Mouse (Mus musculus) liver, embryonic 16.5 days (tissue): Measurements from ENCODE around the gene Map1b. TPM values are rescaled to one million over a fixed set of nuclear protein-coding genes. Genes with fewer than 3 reads are reported as not detected.

ENCODE experiments used
- ATAC-seq: fragments of 200-750 bp; cut with Nextera tagmentation; 2 replicates; pipeline ENCODE4 v1.8.0; 2017; ENCODE audit warnings: low read depth, mild to moderate bottlenecking, moderate number of reproducible peaks, moderate library complexity
- H3K27ac ChIP-seq: fragments of 300-500 bp; sonication (generic); 2 replicates; pipeline ENCODE4 v1.5.1; 2014; ENCODE audit warnings: mild to moderate bottlenecking, low read length
- H3K27me3 ChIP-seq: fragments of 300-500 bp; sonication (generic); 2 replicates; pipeline ENCODE4 v1.6.1; 2014; ENCODE audit warnings: low read depth, low read length, mixed read lengths; ENCODE audit not compliant: control insufficient read depth, insufficient read depth
- H3K36me3 ChIP-seq: fragments of 300-500 bp; sonication (generic); 2 replicates; pipeline ENCODE4 v1.6.1; 2014; ENCODE audit warnings: mild to moderate bottlenecking; ENCODE audit not compliant: control insufficient read depth, insufficient read depth
- H3K4me1 ChIP-seq: fragments of 300-500 bp; sonication (generic); 2 replicates; pipeline ENCODE4 v1.6.1; 2014; ENCODE audit warnings: low read depth, low read length, mixed read lengths; ENCODE audit not compliant: control insufficient read depth
- H3K4me2 ChIP-seq: fragments of 300-500 bp; sonication (generic); 2 replicates; pipeline ENCODE4 v1.6.1; 2014; ENCODE audit warnings: low read depth, low read length, mixed read lengths
- H3K4me3 ChIP-seq: fragments of 300-500 bp; sonication (generic); 2 replicates; pipeline ENCODE4 v1.5.1; 2014; ENCODE audit warnings: low read depth, mild to moderate bottlenecking, low read length
- H3K9ac ChIP-seq: fragments of 300-500 bp; sonication (generic); 2 replicates; pipeline ENCODE4 v1.6.1; 2014; ENCODE audit warnings: low read depth, low read length
- H3K9me3 ChIP-seq: fragments of 300-500 bp; sonication (generic); replicated peaks from 2 replicates; pipeline ENCODE4 v1.6.1; 2016; ENCODE audit warnings: low read length; ENCODE audit not compliant: control insufficient read depth
- WGBS: fragments of 180-500 bp; shearing (Covaris S2); extraction: QIAGEN DNeasy Blood & Tissue Kit; methylation state at CpG from one replicate; pipeline ENCODE4 v1.1.7; 2014; ENCODE audit not compliant: insufficient replicate concordance; 5-methylcytosine and 5-hydroxymethylcytosine counted together
- polyA plus RNA-seq: library from polyadenylated mRNA; unstranded; fragments of >200 nt; fragmentation: Nextera tagmentation; extraction: Ambion mirVana; gene quantifications from 2 replicates; pipeline ENCODE4 v1.2.1, GENCODE M21; 2015

Gene Map1b
- polyA plus RNA-seq, 1 experiment from 2014 or later, result 2.9 TPM

DNA sequence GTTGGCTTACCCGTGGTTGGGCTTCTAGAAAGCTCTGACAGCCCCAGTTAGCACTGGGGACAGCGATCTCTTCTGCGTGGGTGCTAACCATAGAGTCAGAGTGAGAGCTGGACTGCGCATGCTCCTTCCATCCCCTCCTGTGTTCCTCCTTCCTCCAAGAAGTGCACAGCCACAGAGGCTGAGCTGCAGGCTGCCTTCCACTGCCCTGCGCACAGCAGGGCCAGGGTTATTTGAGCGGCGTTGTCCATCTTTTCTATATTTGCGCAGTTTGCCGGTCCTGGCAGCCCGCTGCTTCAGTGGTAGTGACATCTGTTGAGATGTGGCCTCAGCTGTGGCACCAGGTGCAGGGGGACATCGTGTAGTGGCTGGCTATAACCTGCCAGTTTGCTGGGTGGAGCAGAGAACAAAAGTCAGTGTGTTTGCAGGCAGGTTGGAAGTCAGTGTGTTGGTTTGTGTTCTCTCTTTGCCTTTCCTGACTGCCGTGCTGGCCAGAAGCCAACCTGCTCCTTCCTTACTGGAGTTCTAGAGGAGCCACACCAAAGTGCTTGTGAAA, 118.1 kb downstream of the Map1b start:
- no peak for ATAC-seq
- WGBS, result 80% methylated on average over 12 of the region's 12 CpGs
- no peaks in the 10 kb centered on the region for H3K27me3 ChIP-seq
- no peak overlapping the region for H3K9ac ChIP-seq
- H3K4me3 ChIP-seq, result no peak overlapping the region
- no peaks in the 10 kb centered on the region for H3K4me1 ChIP-seq
- H3K36me3 ChIP-seq, result no peaks in the 10 kb centered on the region
- H3K9me3 ChIP-seq, result no peaks in the 10 kb centered on the region
- no peak overlapping the region for H3K4me2 ChIP-seq
- H3K27ac ChIP-seq, result no peak overlapping the region

DNA sequence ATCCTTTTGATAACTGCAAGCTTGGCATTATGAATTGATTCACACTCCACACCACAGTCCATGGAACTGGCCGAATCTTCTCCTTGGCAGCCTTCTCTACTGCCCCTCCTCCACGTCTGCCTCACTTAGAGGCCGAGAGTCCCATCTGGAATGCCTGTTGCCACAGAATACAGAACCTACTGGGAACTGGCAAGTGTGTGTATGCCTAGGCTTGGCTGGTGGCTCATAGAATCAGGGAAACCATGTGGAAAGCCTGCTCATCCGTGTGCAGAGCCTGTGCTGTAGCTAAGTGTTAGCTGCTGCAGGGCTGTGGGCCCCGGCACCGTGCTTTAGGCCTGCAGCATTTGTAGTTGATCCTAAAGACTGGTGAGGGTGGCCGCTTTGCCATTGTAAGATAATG, 119.1 kb downstream of the Map1b start:
- ATAC-seq, result no peak
- H3K9me3 ChIP-seq, result no peaks in the 10 kb centered on the region
- WGBS, result 66% methylated on average over 7 of the region's 7 CpGs
- no peaks in the 10 kb centered on the region for H3K4me1 ChIP-seq
- H3K4me3 ChIP-seq, result no peak overlapping the region
- no peak overlapping the region for H3K9ac ChIP-seq
- no peaks in the 10 kb centered on the region for H3K27me3 ChIP-seq
- no peaks in the 10 kb centered on the region for H3K36me3 ChIP-seq
- H3K27ac ChIP-seq, result no peak overlapping the region
- H3K4me2 ChIP-seq, result no peak overlapping the region

DNA sequence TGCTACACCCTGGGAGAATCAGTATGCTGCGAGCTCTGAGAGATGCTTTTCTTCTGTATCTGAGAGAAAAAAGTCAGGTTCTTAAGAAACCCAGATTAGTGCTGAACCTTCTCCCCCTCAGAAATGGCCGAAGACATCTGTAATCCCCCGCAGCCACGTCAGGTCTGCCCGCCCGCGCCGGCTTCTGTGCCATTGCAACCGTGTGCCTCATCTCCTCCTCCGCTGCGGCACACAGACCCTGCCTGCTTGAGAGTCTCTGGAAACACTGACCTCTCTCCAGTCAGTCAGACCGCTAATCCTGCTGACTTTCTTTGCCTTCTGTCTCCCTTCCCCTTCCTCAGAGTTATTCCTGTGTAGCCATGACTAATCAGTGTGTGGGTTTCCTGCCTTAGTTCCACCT, 120.8 kb downstream of the Map1b start:
- Histone ChIP-seq H3K27ac (no peak overlapping the region), H3K9me3 (no peaks in the 10 kb centered on the region), H3K4me1 (no peaks in the 10 kb centered on the region), H3K9ac (no peak overlapping the region), H3K4me3 (no peak overlapping the region), H3K36me3 (no peaks in the 10 kb centered on the region), H3K4me2 (no peak overlapping the region), H3K27me3 (no peaks in the 10 kb centered on the region)
- no peak for ATAC-seq
- 72% methylated on average over 12 of the region's 12 CpGs for WGBS

DNA sequence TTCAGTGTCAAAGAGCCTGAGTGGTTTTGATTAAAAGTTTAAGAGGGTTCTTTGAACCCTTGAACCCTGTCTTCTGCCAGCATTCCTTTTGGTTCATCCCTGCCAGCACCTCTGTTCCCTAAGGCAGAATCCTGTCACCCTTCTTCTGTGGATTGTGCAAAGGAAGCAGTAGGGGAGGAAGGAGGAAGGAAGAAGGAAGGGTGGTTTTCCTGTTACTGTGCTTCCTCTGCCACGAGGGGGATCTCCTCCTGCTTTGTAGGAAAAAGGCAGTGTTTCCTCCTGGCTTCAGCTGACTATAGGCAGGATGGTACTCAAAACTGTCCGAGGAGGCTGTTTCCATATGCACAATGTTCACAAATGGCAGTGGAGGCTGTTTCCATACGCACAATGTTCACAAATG, 121.6 kb downstream of the Map1b start:
- Histone ChIP-seq H3K4me3 (no peak overlapping the region), H3K27me3 (no peaks in the 10 kb centered on the region), H3K4me1 (no peaks in the 10 kb centered on the region), H3K36me3 (no peaks in the 10 kb centered on the region), H3K4me2 (no peak overlapping the region), H3K9ac (no peak overlapping the region), H3K27ac (no peak overlapping the region), H3K9me3 (no peaks in the 10 kb centered on the region)
- no peak for ATAC-seq
- WGBS, result 55% methylated on average over 3 of the region's 3 CpGs

DNA sequence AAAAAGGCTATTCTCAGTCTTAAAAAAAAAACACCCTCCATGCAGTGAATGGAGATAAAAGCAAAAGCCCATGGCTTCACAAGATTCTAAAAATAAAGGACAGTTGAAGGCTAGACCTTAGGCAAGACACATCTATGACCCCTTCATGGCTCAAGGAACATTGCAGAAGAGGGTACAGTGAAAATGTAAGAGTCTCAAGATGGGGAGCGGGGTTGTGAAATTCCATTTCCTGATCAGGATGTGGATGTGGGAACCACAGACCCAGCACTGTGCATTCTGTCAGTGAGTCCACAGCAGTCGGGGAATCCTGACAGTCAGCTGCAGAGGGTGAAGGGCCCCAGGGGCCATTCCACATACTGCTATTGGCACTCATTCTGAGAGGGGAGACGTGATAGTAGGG, 123.2 kb downstream of the Map1b start:
- 53% methylated on average over 3 of the region's 3 CpGs for WGBS
- no peak for ATAC-seq

DNA sequence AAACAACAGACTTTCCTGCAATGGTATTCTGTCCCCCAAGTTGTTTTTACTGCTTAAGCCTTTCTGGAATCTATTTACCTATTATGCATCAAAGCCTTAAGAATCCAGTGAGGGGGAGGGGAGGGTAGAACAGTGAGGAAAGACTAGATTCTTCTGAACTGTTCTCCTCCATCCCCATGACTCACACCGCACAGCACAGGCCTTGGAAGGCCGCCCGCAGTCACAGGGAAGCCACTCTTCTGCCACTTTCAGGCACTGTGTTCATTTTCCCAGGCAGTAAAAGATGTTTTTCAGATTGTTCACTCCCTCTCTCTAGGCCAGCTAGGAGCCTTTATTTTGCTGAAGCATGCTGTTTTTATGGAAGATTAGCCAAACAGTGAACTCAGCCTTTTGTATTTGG, 124.9 kb downstream of the Map1b start:
- no peak for ATAC-seq
- Histone ChIP-seq H3K9ac (no peak overlapping the region), H3K27me3 (no peaks in the 10 kb centered on the region), H3K27ac (no peak overlapping the region), H3K4me3 (no peak overlapping the region), H3K9me3 (no peaks in the 10 kb centered on the region), H3K4me2 (no peak overlapping the region), H3K36me3 (no peaks in the 10 kb centered on the region), H3K4me1 (no peaks in the 10 kb centered on the region)
- WGBS, result 84% methylated on average over 3 of the region's 3 CpGs

More for the DNA sequence above, 123.2 kb downstream of the Map1b start:
- no peak overlapping the region for H3K4me2 ChIP-seq
- no peak overlapping the region for H3K9ac ChIP-seq
- no peaks in the 10 kb centered on the region for H3K9me3 ChIP-seq
- H3K36me3 ChIP-seq, result no peaks in the 10 kb centered on the region
- H3K4me3 ChIP-seq, result no peak overlapping the region
- no peaks in the 10 kb centered on the region for H3K27me3 ChIP-seq
- no peak overlapping the region for H3K27ac ChIP-seq
- H3K4me1 ChIP-seq, result no peaks in the 10 kb centered on the region

DNA sequence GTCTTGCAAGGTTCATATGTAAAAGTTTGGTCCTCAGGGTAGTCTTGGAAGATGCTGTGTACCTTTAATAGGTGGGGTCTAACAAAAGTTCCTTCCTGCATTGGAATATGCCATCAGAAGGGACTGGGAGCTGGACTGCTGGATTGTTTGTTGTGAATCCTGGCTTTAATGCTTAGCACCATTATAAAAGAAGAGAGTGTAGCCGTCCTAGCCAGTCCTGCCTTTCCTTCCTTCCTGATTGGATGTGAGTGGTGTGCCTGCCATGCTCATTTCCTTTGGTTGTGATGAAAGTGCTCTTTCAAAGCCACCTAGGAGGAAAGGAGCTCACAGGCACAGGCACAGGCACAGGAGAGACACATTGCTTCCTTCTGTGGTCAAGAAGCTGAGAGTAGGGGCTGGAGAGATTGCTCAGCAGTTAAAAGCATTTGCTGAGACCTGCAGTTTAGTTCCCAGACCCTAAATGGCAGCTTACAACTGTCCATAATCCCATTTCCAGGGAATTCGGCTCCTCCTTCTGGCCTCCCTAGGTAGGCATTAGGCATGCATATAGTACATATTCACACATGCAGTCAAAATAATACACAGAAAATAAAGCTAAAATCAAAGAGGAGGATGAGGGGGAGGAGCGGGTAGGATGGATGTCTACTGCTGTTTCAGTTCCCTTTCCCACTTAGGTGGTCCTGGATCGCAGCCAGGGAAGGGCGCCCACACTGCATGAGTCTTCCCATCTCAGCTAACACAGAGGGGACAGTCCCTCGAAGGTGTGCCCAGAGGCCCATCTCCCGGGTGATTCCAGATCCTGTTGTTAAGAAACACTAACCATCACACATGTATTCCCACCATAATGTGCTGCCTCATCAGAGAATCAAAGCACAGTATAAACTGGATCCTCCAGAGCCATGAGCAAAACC, 128.2 kb downstream of the Map1b start:
- Histone ChIP-seq H3K9me3 (no peaks in the 10 kb centered on the region), H3K9ac (no peak overlapping the region), H3K27me3 (no peaks in the 10 kb centered on the region), H3K36me3 (no peaks in the 10 kb centered on the region), H3K4me2 (no peak overlapping the region), H3K27ac (no peak overlapping the region), H3K4me1 (no peaks in the 10 kb centered on the region), H3K4me3 (no peak overlapping the region)
- no peak for ATAC-seq
- WGBS, result 67% methylated on average over 7 of the region's 7 CpGs

DNA sequence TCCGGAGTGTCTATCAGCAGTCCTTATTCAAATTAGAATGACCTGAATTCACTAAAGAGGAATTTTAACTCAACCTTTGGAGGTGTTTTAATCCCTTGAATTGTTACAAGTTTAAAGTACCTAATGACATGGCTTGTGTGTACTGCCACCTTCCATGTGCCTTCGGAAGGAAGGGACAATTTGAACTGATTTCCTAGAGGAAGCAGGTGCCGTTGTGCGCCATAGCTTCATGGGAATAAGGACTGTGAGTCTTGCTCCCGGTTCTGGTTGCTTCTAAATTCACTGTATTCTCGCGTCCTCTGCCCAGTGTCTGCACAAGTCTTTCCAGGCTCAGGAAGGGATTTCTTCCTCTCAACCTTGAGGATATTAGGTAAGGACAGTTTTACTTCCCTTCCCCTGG, 130.0 kb downstream of the Map1b start:
- H3K4me2 ChIP-seq, result no peak overlapping the region
- H3K9me3 ChIP-seq, result no peaks in the 10 kb centered on the region
- H3K9ac ChIP-seq, result no peak overlapping the region
- 80% methylated on average over 7 of the region's 7 CpGs for WGBS
- no peaks in the 10 kb centered on the region for H3K36me3 ChIP-seq
- H3K4me3 ChIP-seq, result no peak overlapping the region
- H3K27me3 ChIP-seq, result no peaks in the 10 kb centered on the region
- no peak overlapping the region for H3K27ac ChIP-seq
- ATAC-seq, result no peak
- H3K4me1 ChIP-seq, result no peaks in the 10 kb centered on the region

DNA sequence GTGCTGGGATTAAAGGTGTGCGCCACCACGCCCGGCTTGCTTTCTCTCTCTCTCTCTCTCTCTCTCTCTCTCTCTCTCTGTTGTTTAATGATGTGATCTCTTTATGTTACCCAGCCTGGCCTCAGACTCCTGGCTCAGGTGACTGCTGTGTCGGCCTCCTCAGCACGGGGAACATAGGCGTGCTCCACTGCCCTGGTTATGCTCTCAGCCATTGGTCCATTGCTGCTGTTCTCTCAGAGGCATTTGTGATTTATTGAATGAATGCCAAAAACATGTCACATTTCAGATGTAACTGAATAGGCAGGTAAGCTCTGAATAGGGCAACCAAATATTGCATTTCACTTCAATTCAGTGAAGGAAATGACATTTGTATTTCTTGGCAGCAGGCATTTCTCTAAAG, 130.4 kb downstream of the Map1b start:
- 88% methylated on average over 4 of the region's 6 CpGs for WGBS
- Histone ChIP-seq H3K9ac (no peak overlapping the region), H3K9me3 (no peaks in the 10 kb centered on the region), H3K36me3 (no peaks in the 10 kb centered on the region), H3K4me3 (no peak overlapping the region), H3K4me2 (no peak overlapping the region), H3K27me3 (no peaks in the 10 kb centered on the region), H3K27ac (no peak overlapping the region), H3K4me1 (no peaks in the 10 kb centered on the region)
- no peak for ATAC-seq
